Mouse (Mus musculus) cortical plate, adult 2 months (tissue): Measurements from ENCODE around the gene Aldh1l1.

ENCODE experiments used
- CTCF ChIP-seq: fragments of 200-500 bp; IDR thresholded peaks from 2 replicates; pipeline ENCODE4 v1.5.1; 2011; ENCODE audit warnings: mild to moderate bottlenecking, control low read depth, low read length; ENCODE audit not compliant: insufficient read depth; ENCODE audit errors: extremely low read depth
- POLR2A ChIP-seq: fragments of 200-500 bp; IDR thresholded peaks from 2 replicates; pipeline ENCODE4 v1.6.1; 2011; ENCODE audit warnings: mild to moderate bottlenecking, low read length, control low read depth; ENCODE audit not compliant: insufficient read depth; ENCODE audit errors: extremely low read depth

DNA sequence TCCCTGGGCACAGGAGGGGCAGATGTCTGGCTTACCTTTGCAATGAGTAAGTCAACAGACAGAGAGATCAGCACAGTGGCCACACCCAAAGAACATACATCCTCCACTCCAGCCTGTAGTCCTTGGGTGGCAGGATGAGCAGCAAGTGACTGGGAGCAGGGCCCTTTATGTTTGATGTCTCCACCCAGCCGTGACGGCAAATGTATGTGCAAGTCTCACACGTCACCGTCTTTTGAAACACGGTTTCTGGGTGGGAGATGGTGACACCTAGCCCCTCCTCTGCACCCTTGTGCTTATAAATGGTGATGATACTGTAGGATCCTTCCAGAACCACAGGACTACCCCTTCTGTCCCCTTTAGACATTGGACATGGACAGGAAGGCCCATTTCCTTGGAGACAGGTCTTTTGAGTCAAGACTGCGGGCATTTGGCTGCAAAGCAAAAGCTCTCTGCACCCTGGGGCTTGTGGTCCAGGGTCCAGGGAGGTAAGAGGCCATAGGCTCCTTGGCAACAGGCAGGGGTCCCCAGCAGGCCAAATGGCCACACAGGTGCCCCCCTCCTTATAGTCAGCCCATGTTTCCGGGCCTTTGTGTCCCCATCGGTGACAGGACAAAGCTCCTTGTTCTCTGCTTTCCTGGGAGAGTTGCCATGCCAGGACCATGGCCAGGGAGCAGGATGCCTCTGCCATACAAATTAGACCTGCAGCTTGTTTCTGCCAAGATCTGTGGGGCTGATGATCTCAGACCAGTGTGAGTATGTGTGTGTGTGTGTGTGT, 48.7 kb downstream of the Aldh1l1 start:
- TF ChIP-seq CTCF (no peak), POLR2A (no peak)
